Mouse (Mus musculus) kidney, postnatal 10 days (tissue): ENCODE measurements around the gene Hrh3.

Experiments used
- DNase-seq: peaks from one replicate; pipeline ENCODE4 v3.0.0; 2021; ENCODE audit warnings: mixed read lengths

Hrh3 gene

GRCm38 (mm10) chr2:180103978-180104658 is at the start of gene Hrh3:
Gene Hrh3, minus strand, starts transcription at chr2:180104488.
- peak; percentile 92 for DNase-seq

DNA sequence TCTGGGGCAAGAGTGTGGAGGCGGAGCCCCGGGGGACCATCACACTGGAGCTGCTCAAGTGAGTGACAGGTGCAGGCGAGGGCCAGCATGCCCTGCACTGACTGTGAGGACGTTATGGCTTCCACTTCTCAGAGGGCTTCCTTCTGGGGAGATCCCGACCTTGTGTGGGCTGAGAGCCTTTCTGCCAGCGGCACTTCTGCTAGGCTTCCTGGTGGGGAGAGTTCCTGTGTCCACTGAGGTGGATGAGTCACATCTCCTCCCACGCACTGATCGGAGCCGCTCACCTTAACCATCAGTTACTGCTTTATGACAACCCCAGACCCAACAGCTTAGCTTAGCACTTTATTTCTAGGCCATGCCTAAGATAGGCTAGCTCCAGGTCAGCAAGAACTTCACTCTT is 44.3 kb upstream of the Hrh3 start:
- DNase-seq = no peak

DNA sequence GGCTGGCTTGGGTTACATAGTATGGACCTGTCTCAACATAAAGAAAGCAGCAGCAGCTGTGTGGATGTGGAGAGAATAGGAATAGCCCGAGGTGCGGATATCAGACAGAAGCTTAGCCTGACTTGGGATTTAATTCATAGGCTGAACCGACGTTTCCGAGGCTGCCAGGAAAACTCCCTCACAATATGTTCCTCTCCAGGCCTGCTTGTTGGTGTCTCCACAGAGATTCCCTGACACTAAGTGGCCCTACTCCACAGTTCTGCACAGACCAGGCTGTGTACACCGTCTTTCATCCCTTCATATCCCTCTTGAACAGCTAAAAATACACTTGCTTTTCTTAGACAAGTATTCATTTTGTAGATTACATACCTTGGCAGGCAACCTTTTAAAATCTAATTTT is 43.1 kb upstream of the Hrh3 start:
- no peak for DNase-seq

GRCm38 (mm10) chr2:180146091-180146490 is 41.8 kb upstream of the Hrh3 start:
- DNase-seq = no peak

GRCm38 (mm10) chr2:180135414-180135813 is 31.1 kb upstream of the Hrh3 start:
- no peak for DNase-seq

GRCm38 (mm10) chr2:180133911-180134310 is 29.6 kb upstream of the Hrh3 start:
- no peak for DNase-seq

DNA sequence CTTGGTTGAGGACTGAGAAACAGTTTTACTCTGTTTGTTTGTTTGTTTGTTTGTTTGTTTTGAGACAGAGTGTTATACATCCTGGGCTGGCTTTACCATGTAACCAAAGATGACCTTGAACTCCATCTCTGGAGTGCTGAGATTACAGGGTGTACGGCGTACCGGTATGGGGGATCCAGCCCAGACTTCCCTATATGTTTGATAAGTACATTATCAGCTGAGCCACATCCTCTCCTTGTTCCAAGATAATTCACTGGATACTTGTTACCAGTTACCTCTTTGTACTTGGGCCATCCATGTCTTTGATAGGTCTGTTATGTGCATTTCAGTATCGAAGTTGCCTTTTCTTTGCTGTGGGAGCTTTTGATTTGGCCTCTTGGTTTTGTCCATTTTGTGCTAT is 28.9 kb upstream of the Hrh3 start:
- no peak for DNase-seq

- DNase-seq = no peak
These were observed 23.4 kb upstream of the Hrh3 start for GRCm38 (mm10) chr2:180127675-180128074.

GRCm38 (mm10) chr2:180126195-180126594 is 21.9 kb upstream of the Hrh3 start:
- DNase-seq = peak; percentile 32

DNA sequence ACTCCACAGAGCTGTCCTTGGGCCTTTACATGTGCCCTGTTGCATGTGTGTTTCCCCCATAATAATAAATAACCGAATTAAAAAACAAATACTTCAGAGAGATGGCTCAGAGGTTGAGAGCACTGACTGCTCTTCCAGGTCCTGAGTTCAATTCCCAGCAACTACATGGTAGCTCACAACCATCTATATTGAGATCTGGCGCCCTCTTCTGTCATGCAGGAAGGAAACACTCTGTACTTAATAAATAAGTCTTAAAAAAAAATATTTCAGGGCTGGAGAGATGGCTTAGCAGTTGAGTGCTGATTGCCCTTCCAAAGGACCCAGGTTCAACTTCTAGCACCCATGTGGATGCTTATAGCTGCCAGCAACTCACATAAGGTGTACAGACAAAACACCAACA is 19.9 kb upstream of the Hrh3 start:
- DNase-seq = no peak

GRCm38 (mm10) chr2:180120292-180120761 is 16.0 kb upstream of the Hrh3 start:
- DNase-seq = no peak

- no peak for DNase-seq
These were observed 15.4 kb upstream of the Hrh3 start for GRCm38 (mm10) chr2:180119439-180120291.

GRCm38 (mm10) chr2:180118661-180119438 is 14.6 kb upstream of the Hrh3 start, which contains the start of gene Osbpl2:
Gene Osbpl2, plus strand, starts transcription at chr2:180119306.
- peak; percentile 100 for DNase-seq

DNA sequence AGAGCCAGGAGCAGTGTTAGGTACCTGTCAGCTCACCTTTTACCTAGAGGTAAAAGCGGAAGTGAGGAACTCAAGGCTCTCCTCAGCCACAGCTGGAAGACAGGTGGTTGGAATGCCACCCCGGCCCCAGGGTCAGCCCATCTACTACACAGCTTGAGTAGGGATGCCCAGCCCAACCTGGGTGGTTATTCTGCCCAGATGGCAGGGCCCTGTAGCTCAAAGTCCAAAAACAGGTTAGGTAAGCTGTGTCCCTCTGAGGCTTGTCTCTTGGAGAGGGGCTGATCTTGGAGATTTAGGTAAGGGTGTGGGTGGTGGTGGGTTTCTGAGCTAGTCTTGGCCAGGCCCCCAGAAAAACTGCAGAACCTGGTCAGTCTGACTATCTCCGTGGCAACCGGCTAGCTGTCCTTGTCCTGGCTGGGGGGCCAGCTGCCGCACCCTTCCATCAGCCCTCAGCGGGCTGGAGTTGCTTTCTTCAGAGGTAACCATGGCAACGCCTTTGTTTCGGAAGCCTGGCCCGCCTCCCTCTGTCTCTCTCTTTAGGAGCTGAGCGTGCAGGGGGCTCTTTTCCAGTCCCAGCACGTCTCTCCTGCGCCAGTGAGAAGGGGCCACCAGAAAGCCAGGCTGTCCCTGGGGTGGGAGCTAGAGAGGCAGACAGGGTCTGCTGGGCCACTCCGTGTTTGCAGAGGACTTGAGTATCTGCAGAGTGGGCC is 13.4 kb upstream of the Hrh3 start:
- DNase-seq = peak; percentile 31

GRCm38 (mm10) chr2:180116741-180117484 is 12.6 kb upstream of the Hrh3 start:
- DNase-seq = peak; percentile 34

DNA sequence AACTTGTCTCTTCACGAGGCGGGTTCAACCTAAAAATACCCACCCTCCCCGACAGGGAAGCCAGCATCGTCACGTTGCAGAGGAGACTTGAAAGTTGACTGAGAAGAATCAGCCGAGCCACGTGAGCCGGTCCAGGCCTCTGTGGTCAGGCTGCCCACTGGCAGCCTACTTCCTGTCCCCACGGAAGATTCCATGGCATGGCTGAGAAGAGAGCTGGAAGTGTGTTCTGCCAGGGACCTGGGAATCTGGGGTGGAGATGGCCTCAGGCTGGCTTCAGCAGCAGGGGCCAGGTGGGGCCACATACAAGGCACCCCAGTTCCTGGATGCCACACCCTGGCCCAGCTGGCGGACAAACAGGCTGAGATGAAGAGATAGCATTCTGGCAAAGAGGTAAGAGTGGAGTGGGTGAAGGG is 11.8 kb upstream of the Hrh3 start:
- DNase-seq = no peak

- peak; percentile 73 for DNase-seq
These were observed 11.0 kb upstream of the Hrh3 start for GRCm38 (mm10) chr2:180115279-180115678.

DNA sequence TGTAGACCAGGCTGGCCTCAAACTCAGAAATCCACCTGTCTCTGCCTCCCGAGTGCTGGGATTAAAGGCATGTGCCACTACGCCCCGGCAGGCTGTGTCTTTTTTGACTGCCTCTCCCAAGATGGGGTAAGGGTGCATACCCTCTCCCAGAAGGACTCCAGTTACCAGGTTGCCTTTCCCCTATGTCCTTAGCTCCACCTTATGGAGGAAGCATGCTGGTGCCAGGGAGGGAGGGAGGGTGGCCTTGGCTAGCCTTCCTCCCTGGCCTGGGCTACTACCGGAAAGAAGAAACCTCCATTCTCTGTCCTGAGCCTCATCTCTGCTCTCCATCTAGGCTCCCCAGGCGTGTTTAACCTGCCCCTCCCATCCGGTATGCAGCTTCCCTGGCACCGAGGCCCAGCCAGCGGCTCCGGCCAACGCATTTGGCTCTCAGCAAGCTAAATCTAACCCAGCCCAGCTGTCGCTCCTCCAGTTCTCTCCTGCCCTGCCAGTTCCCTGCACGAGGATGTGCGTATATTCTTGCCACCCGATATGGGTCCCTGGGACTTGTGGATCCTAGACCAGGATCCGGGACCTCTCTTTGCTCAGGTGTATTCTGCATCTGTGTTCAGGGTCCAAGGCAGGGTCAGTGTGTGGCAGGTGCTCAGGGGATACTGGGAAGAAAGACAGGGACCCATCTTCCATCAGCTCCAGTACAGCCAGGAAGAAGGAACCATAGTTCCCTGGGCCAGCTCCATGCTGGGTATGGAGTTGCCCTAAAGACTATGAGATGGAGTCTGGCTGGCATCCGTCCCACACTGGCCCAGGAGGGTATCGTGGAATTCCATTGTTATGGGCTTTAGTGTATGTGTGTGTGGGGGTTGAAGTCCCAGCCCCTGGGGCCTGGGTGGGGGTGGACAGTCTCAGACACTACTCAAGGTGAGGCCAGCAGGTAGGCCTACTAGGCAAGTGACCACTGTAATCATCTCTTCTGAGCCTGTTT is 9.9 kb upstream of the Hrh3 start:
- DNase-seq = peak; percentile 40

DNA sequence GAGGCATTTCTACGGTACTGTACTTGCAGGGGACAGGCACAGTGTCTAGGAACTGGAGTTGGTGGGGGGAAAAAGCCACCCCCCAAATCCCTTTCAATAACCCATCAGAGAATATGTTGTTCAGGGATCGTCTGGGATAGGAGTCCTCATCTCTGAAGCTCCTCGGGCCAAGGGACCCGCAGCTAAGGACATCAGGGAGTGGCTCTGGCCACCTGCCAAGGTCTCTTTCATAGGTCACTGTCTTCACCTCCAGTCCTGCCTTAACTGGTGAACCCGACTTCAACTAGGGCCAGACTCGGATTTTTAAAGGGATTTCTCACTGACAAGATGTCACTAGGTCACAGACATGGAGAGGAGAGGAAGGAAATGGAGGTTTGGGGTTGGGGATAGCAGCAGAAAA is 4.0 kb upstream of the Hrh3 start:
- no peak for DNase-seq

GRCm38 (mm10) chr2:180107081-180107480 is 2.8 kb upstream of the Hrh3 start:
- DNase-seq = no peak
